Mouse (Mus musculus) heart, embryonic 12.5 days (tissue): ENCODE measurements around the gene Spata22. TPM values are rescaled to one million over a fixed set of nuclear protein-coding genes. Genes with fewer than 3 reads are reported as not detected.

Experiments
- ATAC-seq: fragments of 200-750 bp; cut with Nextera tagmentation; 2 replicates; pipeline ENCODE4 v1.8.0; 2017; ENCODE audit warnings: moderate TSS enrichment, moderate library complexity; ENCODE audit not compliant: insufficient number of reproducible peaks, low FRiP score
- H3K27ac ChIP-seq: fragments of 300-500 bp; sonication (generic); 2 replicates; pipeline ENCODE4 v1.5.1; 2016; ENCODE audit warnings: mild to moderate bottlenecking, moderate library complexity; ENCODE audit not compliant: poor library complexity, severe bottlenecking
- H3K27me3 ChIP-seq: fragments of 300-500 bp; sonication (generic); replicated peaks from 2 replicates; pipeline ENCODE4 v1.6.1; 2016; ENCODE audit warnings: mild to moderate bottlenecking, moderate library complexity
- H3K36me3 ChIP-seq: fragments of 300-500 bp; sonication (generic); 2 replicates; pipeline ENCODE4 v1.6.1; 2016; ENCODE audit warnings: mild to moderate bottlenecking, moderate library complexity
- H3K4me1 ChIP-seq: fragments of 300-500 bp; sonication (generic); replicated peaks from 2 replicates; pipeline ENCODE4 v1.6.1; 2016; ENCODE audit warnings: mild to moderate bottlenecking
- H3K4me2 ChIP-seq: fragments of 300-500 bp; sonication (generic); 2 replicates; pipeline ENCODE4 v1.6.1; 2016; ENCODE audit warnings: mild to moderate bottlenecking, moderate library complexity
- H3K4me3 ChIP-seq: fragments of 300-500 bp; sonication (generic); 2 replicates; pipeline ENCODE4 v1.5.1; 2016; ENCODE audit warnings: mild to moderate bottlenecking
- H3K9ac ChIP-seq: fragments of 300-500 bp; sonication (generic); 2 replicates; pipeline ENCODE4 v1.6.1; 2016; ENCODE audit warnings: mild to moderate bottlenecking, moderate library complexity
- H3K9me3 ChIP-seq: fragments of 300-500 bp; sonication (generic); replicated peaks from 2 replicates; pipeline ENCODE4 v1.6.1; 2016; ENCODE audit warnings: mild to moderate bottlenecking, moderate library complexity
- WGBS: fragments of 180-500 bp; shearing (Covaris S2); methylation state at CpG from one replicate; pipeline ENCODE4 v1.1.7; 2016; 5-methylcytosine and 5-hydroxymethylcytosine counted together
- polyA plus RNA-seq: library from polyadenylated mRNA; unstranded; fragments of >200 nt; fragmentation: Nextera tagmentation; extraction: Ambion mirVana; gene quantifications from 2 replicates; pipeline ENCODE4 v1.2.1, GENCODE M21; 2016

Spata22 gene
- polyA plus RNA-seq, 1 experiment from 2014 or later, result not detected

GRCm38 (mm10) chr11:73323906-73324830 is 5.4 kb upstream of the Spata22 start:
- Histone ChIP-seq H3K27me3 (no peaks in the 10 kb centered on the region), H3K9ac (no peak overlapping the region), H3K9me3 (0 out of 2 replicates have a peak, but pooled peaks cover under 1% of the 10 kb centered on the region), H3K4me1 (no peaks in the 10 kb centered on the region), H3K36me3 (no peaks in the 10 kb centered on the region), H3K4me3 (no peak overlapping the region), H3K4me2 (no peak overlapping the region), H3K27ac (no peak overlapping the region)
- WGBS, result 66% methylated on average over 9 of the region's 9 CpGs
- ATAC-seq, result no peak

- Histone ChIP-seq H3K4me1 (no peaks in the 10 kb centered on the region), H3K9me3 (peaks cover 7% of the 10 kb centered on the region; the same call in 1 of the 2 replicates), H3K27me3 (no peaks in the 10 kb centered on the region), H3K27ac (no peak overlapping the region), H3K4me3 (no peak overlapping the region), H3K36me3 (no peaks in the 10 kb centered on the region), H3K4me2 (no peak overlapping the region), H3K9ac (no peak overlapping the region)
- 64% methylated on average over 12 of the region's 12 CpGs for WGBS
- ATAC-seq, result no peak
Observed at GRCm38 (mm10) chr11:73326485-73326886, 3.1 kb upstream of the Spata22 start.

GRCm38 (mm10) chr11:73327361-73327760 is 2.2 kb upstream of the Spata22 start:
- WGBS, result 67% methylated on average over 4 of the region's 4 CpGs
- no peaks in the 10 kb centered on the region for H3K4me1 ChIP-seq
- peaks cover 7% of the 10 kb centered on the region; the same call in 1 of the 2 replicates for H3K9me3 ChIP-seq
- H3K27ac ChIP-seq, result no peak overlapping the region
- H3K36me3 ChIP-seq, result no peaks in the 10 kb centered on the region
- no peak overlapping the region for H3K4me2 ChIP-seq
- ATAC-seq, result no peak
- H3K27me3 ChIP-seq, result no peaks in the 10 kb centered on the region
- H3K4me3 ChIP-seq, result no peak overlapping the region
- H3K9ac ChIP-seq, result no peak overlapping the region

DNA sequence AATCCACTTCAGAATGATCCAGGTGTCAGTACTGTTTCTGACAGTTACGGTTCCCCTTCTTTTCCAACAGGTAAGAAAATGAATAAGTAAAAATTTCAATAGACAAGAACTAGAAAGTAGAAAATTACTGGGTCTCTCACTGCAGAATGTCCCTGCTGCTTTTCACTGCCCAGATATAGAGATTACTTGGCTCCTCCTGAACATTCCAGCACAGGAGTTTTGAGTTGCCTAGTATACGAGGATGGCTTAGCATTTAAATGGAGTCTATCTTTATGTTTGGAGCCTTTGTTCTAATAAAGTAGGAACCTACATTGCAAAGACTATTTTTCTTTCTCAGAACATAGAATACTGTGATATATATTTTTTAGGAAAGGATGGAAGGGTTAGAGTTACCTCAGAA is 3.8 kb downstream of the Spata22 start:
- H3K36me3 ChIP-seq, result no peaks in the 10 kb centered on the region
- H3K27ac ChIP-seq, result no peak overlapping the region
- H3K9me3 ChIP-seq, result peaks cover 7% of the 10 kb centered on the region; the same call in 1 of the 2 replicates
- no peak overlapping the region for H3K4me3 ChIP-seq
- WGBS, result 69% methylated on average over 2 of the region's 2 CpGs
- no peak overlapping the region for H3K4me2 ChIP-seq
- H3K27me3 ChIP-seq, result no peaks in the 10 kb centered on the region
- no peak overlapping the region for H3K9ac ChIP-seq
- ATAC-seq, result no peak
- no peaks in the 10 kb centered on the region for H3K4me1 ChIP-seq

DNA sequence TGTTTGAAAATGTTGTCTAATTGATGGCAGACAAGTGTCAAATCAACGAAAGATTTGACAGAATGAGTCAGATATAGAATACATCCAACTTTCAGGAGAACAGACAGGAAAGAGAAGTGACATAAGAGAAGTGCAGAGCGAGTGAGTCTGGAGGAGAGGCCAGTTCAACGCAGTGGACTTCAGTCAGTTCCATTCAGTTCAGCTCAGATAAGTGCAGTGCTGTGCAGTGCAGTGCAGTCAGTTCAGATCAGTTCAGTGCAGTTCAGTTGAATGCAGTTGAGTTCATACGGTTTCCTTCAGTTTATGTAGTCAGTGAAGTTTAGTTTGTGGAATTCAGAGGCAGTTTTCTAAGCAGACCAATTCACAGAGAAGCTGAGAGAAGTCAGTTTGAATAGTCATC is 7.4 kb downstream of the Spata22 start:
- Histone ChIP-seq H3K27ac (no peak overlapping the region), H3K4me2 (no peak overlapping the region), H3K4me3 (no peak overlapping the region), H3K9ac (no peak overlapping the region), H3K27me3 (no peaks in the 10 kb centered on the region), H3K36me3 (no peaks in the 10 kb centered on the region), H3K4me1 (no peaks in the 10 kb centered on the region), H3K9me3 (no peaks in the 10 kb centered on the region)
- no peak for ATAC-seq
- WGBS, result 66% methylated on average over 4 of the region's 4 CpGs

- 45% methylated on average over 3 of the region's 3 CpGs for WGBS
Observed at GRCm38 (mm10) chr11:73350483-73350882, 20.9 kb downstream of the Spata22 start, which contains the start of gene Olfr20. Gene Olfr20, plus strand, starts transcription at chr11:73350783.

DNA sequence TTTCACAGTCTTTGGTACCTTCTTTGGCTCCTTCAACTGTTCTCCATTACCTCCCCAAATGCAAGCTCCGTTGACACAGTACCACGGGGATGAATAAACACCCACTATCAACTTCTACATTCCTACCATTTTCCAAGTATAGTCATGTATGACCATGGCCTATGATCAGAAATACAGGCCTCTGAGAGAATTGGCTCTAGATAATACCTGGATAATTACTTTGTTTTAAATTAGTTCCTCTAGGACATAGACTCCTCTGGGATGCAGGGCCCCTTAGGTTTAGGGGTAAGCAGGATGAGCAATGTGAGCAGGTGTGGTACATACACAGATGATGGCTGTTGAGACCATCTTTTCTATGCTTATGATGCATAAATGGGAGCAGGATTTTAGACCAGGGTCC is 41.4 kb downstream of the Spata22 start, which contains the start of gene Olfr376:
TSS of gene Olfr376 (plus strand) at position 301 of the 400 bp plus-strand sequence.
- no peak for ATAC-seq
- 73% methylated on average over 2 of the region's 2 CpGs for WGBS

More at GRCm38 (mm10) chr11:73350483-73350882, 20.9 kb downstream of the Spata22 start, which contains the start of gene Olfr20:
- Histone ChIP-seq H3K4me2 (no peak within 1 kb of the TSS), H3K4me3 (no peak within 1 kb of the TSS), H3K4me1 (no peaks in the 10 kb centered on the region), H3K9ac (no peak within 1 kb of the TSS), H3K9me3 (no peaks in the 10 kb centered on the region), H3K27ac (no peak within 1 kb of the TSS), H3K36me3 (no peaks in the 10 kb centered on the region), H3K27me3 (no peaks in the 10 kb centered on the region)
- no peak for ATAC-seq

DNA sequence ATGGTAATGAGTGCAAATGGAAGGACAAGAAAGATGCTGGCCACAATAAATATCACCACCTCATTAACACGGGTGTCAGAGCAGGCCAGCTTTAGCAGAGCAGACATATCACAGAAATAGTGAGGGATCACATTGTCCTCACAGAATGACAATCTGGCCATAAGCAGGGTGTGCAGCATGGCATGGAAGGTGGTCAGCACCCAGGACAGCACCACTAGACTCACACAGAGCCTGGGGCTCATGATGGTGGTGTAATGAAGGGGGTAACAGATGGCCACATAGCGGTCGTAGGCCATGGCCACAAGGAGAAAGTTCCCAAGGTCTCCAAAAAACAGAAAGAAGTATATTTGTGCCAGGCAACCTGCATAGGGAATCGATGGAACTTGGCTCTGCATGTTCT is 65.8 kb downstream of the Spata22 start:
- Histone ChIP-seq H3K9ac (no peak overlapping the region), H3K4me1 (no peaks in the 10 kb centered on the region), H3K27me3 (no peaks in the 10 kb centered on the region), H3K9me3 (peaks cover 3% of the 10 kb centered on the region; the same call in 1 of the 2 replicates), H3K4me2 (no peak overlapping the region), H3K4me3 (no peak overlapping the region), H3K27ac (no peak overlapping the region), H3K36me3 (no peaks in the 10 kb centered on the region)
- no peak for ATAC-seq
- WGBS, result 61% methylated on average over 4 of the region's 4 CpGs

More for the DNA sequence above, 41.4 kb downstream of the Spata22 start, which contains the start of gene Olfr376:
- H3K9me3 ChIP-seq, result peaks cover 4% of the 10 kb centered on the region; the same call in 1 of the 2 replicates
- no peak within 1 kb of the TSS for H3K9ac ChIP-seq
- H3K4me3 ChIP-seq, result no peak within 1 kb of the TSS
- H3K27ac ChIP-seq, result no peak within 1 kb of the TSS
- H3K4me1 ChIP-seq, result no peaks in the 10 kb centered on the region
- H3K27me3 ChIP-seq, result no peaks in the 10 kb centered on the region
- no peaks in the 10 kb centered on the region for H3K36me3 ChIP-seq
- no peak within 1 kb of the TSS for H3K4me2 ChIP-seq

Other genes with a start within 250 kb of the Spata22 start
- gene Itgae, start 239.2 kb upstream of the Spata22 start, polyA plus RNA-seq, result 0.17 and 0.19 TPM in 2 replicates
- 13.9 and 14.4 TPM in 2 replicates for gene Haspin, start 191.4 kb upstream of the Spata22 start, polyA plus RNA-seq
- gene P2rx5, start 169.3 kb upstream of the Spata22 start, polyA plus RNA-seq, result 1.8 and 2.2 TPM in 2 replicates
- 97.4 and 101 TPM in 2 replicates for gene Emc6, start 152.7 kb upstream of the Spata22 start, polyA plus RNA-seq
- 239 and 249 TPM in 2 replicates for gene Tax1bp3, start 152.7 kb upstream of the Spata22 start, polyA plus RNA-seq
- gene Ctns, start 130.7 kb upstream of the Spata22 start, polyA plus RNA-seq, result 13.9 and 15.9 TPM in 2 replicates
- 0.36 and 0.54 TPM in 2 replicates for gene Shpk, start 130.3 kb upstream of the Spata22 start, polyA plus RNA-seq
- 0.05 TPM in 1 of 2 replicates, not detected in the other for gene Trpv1, start 95.4 kb upstream of the Spata22 start, polyA plus RNA-seq
- 0.03 TPM in 2 replicates for gene Trpv3, start 62.4 kb upstream of the Spata22 start, polyA plus RNA-seq
- gene Aspa, start 145 bp upstream of the Spata22 start, polyA plus RNA-seq, result not detected in 2 replicates
- not detected in 2 replicates for gene Gm49340, start within 50 bp of the Spata22 start, polyA plus RNA-seq
- not detected in 2 replicates for gene Olfr20, start 21.0 kb downstream of the Spata22 start, polyA plus RNA-seq
- not detected in 2 replicates for gene Olfr376, start 41.5 kb downstream of the Spata22 start, polyA plus RNA-seq
- gene Olfr1, start 69.9 kb downstream of the Spata22 start, polyA plus RNA-seq, result not detected in 2 replicates
- gene Olfr378, start 98.7 kb downstream of the Spata22 start, polyA plus RNA-seq, result not detected in 2 replicates
- gene Olfr380, start 127.8 kb downstream of the Spata22 start, polyA plus RNA-seq, result not detected in 2 replicates
- gene Olfr381, start 161.9 kb downstream of the Spata22 start, polyA plus RNA-seq, result not detected in 2 replicates
- not detected in 2 replicates for gene Olfr382, start 187.5 kb downstream of the Spata22 start, polyA plus RNA-seq